9 mouse cellular contexts compared by ENCODE assay signal in genomic region chr16:87661024-87661471, GRCm38 (mm10). TPM values are rescaled to one million over a fixed set of nuclear protein-coding genes. Genes with fewer than 3 reads are reported as not detected.
DNase-seq lines count a peak whose midpoint lies in the region; ATAC-seq lines count a peak whose summit lies in the region.
"Had no signal": no experiment of that assay in that cellular context is flagged by ENCODE, and none has a peak within 500 bp of the region (broad histone marks: within the 10 kb centered on the region; RNA-seq: fewer than 3 reads in every experiment).

No protein-coding gene starts in this region.

- H3K4me2 ChIP-seq in embryonic facial prominence, embryonic 13.5 days: peak overlapping the region; percentile 33
- peak overlapping the region; percentile 49 for H3K4me2 ChIP-seq in heart, embryonic 16.5 days (ENCODE audit: low read depth, low read length)
- H3K4me2 ChIP-seq in forebrain, embryonic 13.5 days: no peak overlapping the region
- H3K4me2 ChIP-seq: neural tube, embryonic 13.5 days had no signal

- intact Hi-C loops in left cerebral cortex, postnatal 14 days (cut with DNase I): no loop called here

- H3K27ac ChIP-seq in embryonic facial prominence, embryonic 13.5 days: peak overlapping the region; percentile 44; the same call in 1 of the 2 replicates
- H3K27ac ChIP-seq in embryonic facial prominence, embryonic 10.5 days (replicated peaks): no peak overlapping the region
- peak overlapping the region; percentile 40 for H3K27ac ChIP-seq in heart, embryonic 16.5 days (ENCODE audit: low read length)
- H3K27ac ChIP-seq in forebrain, embryonic 13.5 days: no peak overlapping the region
- H3K27ac ChIP-seq: neural tube, embryonic 13.5 days had no signal

- no peak overlapping the region for H3K9ac ChIP-seq in embryonic facial prominence, embryonic 13.5 days
- H3K9ac ChIP-seq in heart, embryonic 16.5 days (ENCODE audit: low read length): no peak overlapping the region
- no peak overlapping the region for H3K9ac ChIP-seq in forebrain, embryonic 13.5 days
- H3K9ac ChIP-seq: neural tube, embryonic 13.5 days had no signal

- WGBS in embryonic facial prominence, embryonic 13.5 days: 63% methylated on average over 12 of the region's 12 CpGs
- 81% methylated on average over 12 of the region's 12 CpGs for WGBS in embryonic facial prominence, embryonic 10.5 days
- 44% methylated on average over 12 of the region's 12 CpGs for WGBS in heart, embryonic 16.5 days
- 85% methylated on average over 12 of the region's 12 CpGs for WGBS in forebrain, embryonic 13.5 days

- H3K4me1 ChIP-seq in embryonic facial prominence, embryonic 13.5 days: 0 out of 2 replicates have a peak, but pooled peaks cover 21% of the 10 kb centered on the region
- H3K4me1 ChIP-seq in embryonic facial prominence, embryonic 10.5 days: peaks cover 5% of the 10 kb centered on the region; the same call in 1 of the 2 replicates
- no peaks in the 10 kb centered on the region; the same call in none of the 2 replicates for H3K4me1 ChIP-seq in heart, embryonic 16.5 days (ENCODE audit: control insufficient read depth, insufficient read depth, low read length)
- no peaks in the 10 kb centered on the region for H3K4me1 ChIP-seq in forebrain, embryonic 13.5 days
- H3K4me1 ChIP-seq: neural tube, embryonic 13.5 days had no signal

- H3K36me3 ChIP-seq in embryonic facial prominence, embryonic 13.5 days: no peaks in the 10 kb centered on the region
- no peaks in the 10 kb centered on the region for H3K36me3 ChIP-seq in embryonic facial prominence, embryonic 10.5 days (replicated peaks)
- no peaks in the 10 kb centered on the region for H3K36me3 ChIP-seq in heart, embryonic 16.5 days (ENCODE audit: control insufficient read depth, insufficient read depth)
- no peaks in the 10 kb centered on the region for H3K36me3 ChIP-seq in forebrain, embryonic 13.5 days (ENCODE audit: poor library complexity, severe bottlenecking)
- H3K36me3 ChIP-seq: neural tube, embryonic 13.5 days had no signal

- H3K27me3 ChIP-seq in embryonic facial prominence, embryonic 13.5 days: no peaks in the 10 kb centered on the region
- no peaks in the 10 kb centered on the region for H3K27me3 ChIP-seq in embryonic facial prominence, embryonic 10.5 days (replicated peaks; ENCODE audit: low read depth, poor library complexity, severe bottlenecking)
- no peaks in the 10 kb centered on the region for H3K27me3 ChIP-seq in heart, embryonic 16.5 days (ENCODE audit: control insufficient read depth, insufficient read depth, low read length)
- H3K27me3 ChIP-seq in forebrain, embryonic 13.5 days: no peaks in the 10 kb centered on the region
- H3K27me3 ChIP-seq: neural tube, embryonic 13.5 days had no signal

- no peak for DNase-seq in embryonic facial prominence, embryonic 10.5 days (ENCODE audit: low spot score)
- DNase-seq in left cerebral cortex, postnatal 14 days (ENCODE audit: low spot score in 2 of 2): peak; percentile 26
- peak; percentile 20 to 44 for DNase-seq in monocyte, adult 2 months (ENCODE audit: low read depth in 1 of 2, low spot score in 2 of 2)

- no peaks in the 10 kb centered on the region for H3K9me3 ChIP-seq in embryonic facial prominence, embryonic 13.5 days
- no peaks in the 10 kb centered on the region for H3K9me3 ChIP-seq in embryonic facial prominence, embryonic 10.5 days
- H3K9me3 ChIP-seq in heart, embryonic 16.5 days (replicated peaks; ENCODE audit: control insufficient read depth, low read length): no peaks in the 10 kb centered on the region
- H3K9me3 ChIP-seq in forebrain, embryonic 13.5 days (replicated peaks): no peaks in the 10 kb centered on the region
- H3K9me3 ChIP-seq: neural tube, embryonic 13.5 days had no signal

- H3K4me3 ChIP-seq in embryonic facial prominence, embryonic 13.5 days: no peak overlapping the region
- no peak overlapping the region for H3K4me3 ChIP-seq in embryonic facial prominence, embryonic 10.5 days
- H3K4me3 ChIP-seq in heart, embryonic 16.5 days (ENCODE audit: low read length): peak overlapping the region; percentile 4
- no peak overlapping the region for H3K4me3 ChIP-seq in forebrain, embryonic 13.5 days
- H3K4me3 ChIP-seq: neural tube, embryonic 13.5 days had no signal

- ATAC-seq in embryonic facial prominence, embryonic 13.5 days (ENCODE audit: insufficient number of reproducible peaks, insufficient read depth, low FRiP score, low TSS enrichment, low read depth): peak; percentile 17; the same call in 1 of the 2 replicates
- peak; percentile 36 for ATAC-seq in activated CD4-positive, CD25-positive, alpha-beta regulatory T cell, adult 4 months
- ATAC-seq in heart, embryonic 16.5 days (replicated peaks; ENCODE audit: extremely low read depth, insufficient read depth, low FRiP score): peak; percentile 75
- ATAC-seq in forebrain, embryonic 13.5 days: no peak
- no peak for ATAC-seq in erythroblast, adult 5-6 weeks (replicated peaks; ENCODE audit: low FRiP score, poor library complexity, severe bottlenecking)

RNA-seq across cellular contexts. Expression of gene Bach1, which starts 37.7 kb away (rescaled TPM):
- polyA plus RNA-seq in embryonic facial prominence, embryonic 13.5 days (2015; fragmentation: Nextera tagmentation; extraction: Ambion mirVana): 16.5 and 18.1 TPM in 2 replicates
- 14.1 and 14.4 TPM in 2 replicates for polyA plus RNA-seq in embryonic facial prominence, embryonic 10.5 days (2016; fragmentation: Nextera tagmentation; extraction: Ambion mirVana)
- polyA plus RNA-seq in activated CD4-positive, CD25-positive, alpha-beta regulatory T cell, adult 4 months (2017; shearing (Covaris generic)): 1 to 10 TPM; 2.3 TPM
- 8.2 and 9.8 TPM in 2 replicates for polyA plus RNA-seq in heart, embryonic 16.5 days (2015; fragmentation: Nextera tagmentation; extraction: Ambion mirVana)
- 10 to 100 TPM; 14.0 to 14.2 TPM for total RNA-seq in left cerebral cortex, postnatal 14 days (2021)
- polyA plus RNA-seq in forebrain, embryonic 13.5 days (2015; fragmentation: Nextera tagmentation; extraction: Ambion mirVana): 20.7 and 22.5 TPM in 2 replicates
- total RNA-seq in erythroblast, adult 5-6 weeks (2015; ENCODE audit: low replicate concordance): 25.7 and 53.4 TPM in 2 replicates
- total RNA-seq in erythroblast, adult 5-6 weeks (2017; ENCODE audit: low replicate concordance): 57.3 and 58.4 TPM in 2 replicates

Comparison
In these comparisons a context has a peak if more than half of its experiments do, and no peak if none do; other contexts are left out.
1. H3K27ac ChIP-seq: peak in embryonic facial prominence, embryonic 13.5 days (single experiment) and heart, embryonic 16.5 days (single experiment); none in embryonic facial prominence, embryonic 10.5 days (single experiment) and forebrain, embryonic 13.5 days (single experiment).
2. ATAC-seq: peak in embryonic facial prominence, embryonic 13.5 days (single experiment), activated CD4-positive, CD25-positive, alpha-beta regulatory T cell, adult 4 months (single experiment) and heart, embryonic 16.5 days (single experiment); none in forebrain, embryonic 13.5 days (single experiment) and erythroblast, adult 5-6 weeks (single experiment).